Mouse (Mus musculus) liver, adult 2 months (tissue): ENCODE results near the gene Adh1. TPM values are rescaled to one million over a fixed set of nuclear protein-coding genes. Genes with fewer than 3 reads are reported as not detected.

ENCODE experiments used
- DNase-seq: peaks from one replicate; pipeline ENCODE4 v3.0.0-alpha.2; 2011; ENCODE audit warnings: low read depth, low spot score; ENCODE audit errors: extremely low read depth
- H3K27ac ChIP-seq: fragments of 200-500 bp; replicated peaks from 2 replicates; pipeline ENCODE4 v1.5.1; 2012; ENCODE audit warnings: low read depth, mild to moderate bottlenecking, control low read depth, inconsistent platforms, low read length; ENCODE audit not compliant: insufficient read depth
- H3K27me3 ChIP-seq: fragments of 200-500 bp; 2 replicates; pipeline ENCODE4 v1.6.1; 2012; ENCODE audit warnings: mild to moderate bottlenecking, moderate library complexity, low read length, inconsistent platforms; ENCODE audit not compliant: control insufficient read depth, insufficient read depth
- H3K36me3 ChIP-seq: fragments of 200-500 bp; 2 replicates; pipeline ENCODE4 v1.6.1; 2012; ENCODE audit warnings: low read length, inconsistent platforms; ENCODE audit not compliant: control insufficient read depth, insufficient read depth
- H3K4me1 ChIP-seq: fragments of 200-500 bp; 2 replicates; pipeline ENCODE4 v1.6.1; 2011; ENCODE audit warnings: low read length; ENCODE audit not compliant: control insufficient read depth, insufficient read depth
- H3K4me3 ChIP-seq: fragments of 200-500 bp; 2 replicates; pipeline ENCODE4 v1.5.1; 2011; ENCODE audit warnings: low read depth, mild to moderate bottlenecking, control low read depth, low read length, moderate library complexity; ENCODE audit not compliant: insufficient read depth
- H3K79me2 ChIP-seq: fragments of 200-500 bp; 2 replicates; pipeline ENCODE4 v1.6.1; 2012; ENCODE audit warnings: inconsistent platforms, mild to moderate bottlenecking, low read length, moderate library complexity; ENCODE audit not compliant: control insufficient read depth, insufficient read depth
- H3K9ac ChIP-seq: fragments of 200-500 bp; 2 replicates; pipeline ENCODE4 v1.6.1; 2012; ENCODE audit warnings: low read depth, mild to moderate bottlenecking, control low read depth, inconsistent platforms, low read length
- CTCF ChIP-seq: fragments of 200-500 bp; IDR thresholded peaks from 2 replicates; pipeline ENCODE4 v1.5.1; 2011; ENCODE audit warnings: low read depth, low read length, control low read depth
- POLR2A ChIP-seq: fragments of 200-500 bp; IDR thresholded peaks from 2 replicates; pipeline ENCODE4 v1.6.1; 2011; ENCODE audit warnings: low read length, control low read depth; ENCODE audit not compliant: insufficient read depth; ENCODE audit errors: extremely low read depth
- WGBS: fragments of 180-500 bp; shearing (Covaris S2); methylation state at CpG from one replicate; pipeline ENCODE4 v1.1.7; 2018; 5-methylcytosine and 5-hydroxymethylcytosine counted together
- polyA plus RNA-seq: library from polyadenylated mRNA; depleted of rRNA; stranded (reverse); fragments of >200 nt; gene quantifications from 2 replicates; pipeline ENCODE4 v1.2.3, GENCODE M21; 2012
- total RNA-seq: library from RNA; depleted of rRNA; stranded (reverse); fragments of >200 nt; gene quantifications from 2 replicates; pipeline ENCODE4 v1.2.3, GENCODE M21; 2014

The Adh1 gene
- total and polyA plus RNA-seq, 2 experiments = 3,191 to 3,373 TPM

GRCm38 (mm10) chr3:138226476-138226875, 34.3 kb upstream of the Adh1 start:
- 60% methylated on average over 6 of the region's 6 CpGs for WGBS
- H3K27ac ChIP-seq = peak overlapping the region; percentile 99
- H3K36me3 ChIP-seq = peaks cover 22% of the 10 kb centered on the region
- H3K27me3 ChIP-seq = no peaks in the 10 kb centered on the region
- TF ChIP-seq POLR2A (no peak), CTCF (no peak)
- peak overlapping the region; percentile 72 for H3K9ac ChIP-seq
- peaks cover 3% of the 10 kb centered on the region; the same call in 1 of the 2 replicates for H3K79me2 ChIP-seq
- no peak overlapping the region for H3K4me3 ChIP-seq
- peaks cover 55% of the 10 kb centered on the region for H3K4me1 ChIP-seq
- no peak for DNase-seq

- peak; percentile 100 for DNase-seq
- 22% methylated on average over 2 of the region's 2 CpGs for WGBS
- peaks cover 22% of the 10 kb centered on the region for H3K36me3 ChIP-seq
- peaks cover 3% of the 10 kb centered on the region; the same call in 1 of the 2 replicates for H3K79me2 ChIP-seq
- peak overlapping the region; percentile 99 for H3K27ac ChIP-seq
- peaks cover 55% of the 10 kb centered on the region for H3K4me1 ChIP-seq
- H3K9ac ChIP-seq = no peak overlapping the region
- TF ChIP-seq CTCF (no peak), POLR2A (no peak)
- H3K4me3 ChIP-seq = no peak overlapping the region
- H3K27me3 ChIP-seq = no peaks in the 10 kb centered on the region
Measured at GRCm38 (mm10) chr3:138227082-138227481, 33.7 kb upstream of the Adh1 start.

GRCm38 (mm10) chr3:138227782-138228181, 33.0 kb upstream of the Adh1 start:
- 59% methylated on average over 8 of the region's 8 CpGs for WGBS
- H3K79me2 ChIP-seq = peaks cover 3% of the 10 kb centered on the region; the same call in 1 of the 2 replicates
- H3K9ac ChIP-seq = peak overlapping the region; percentile 25
- H3K27me3 ChIP-seq = no peaks in the 10 kb centered on the region
- H3K36me3 ChIP-seq = peaks cover 22% of the 10 kb centered on the region
- H3K4me3 ChIP-seq = no peak overlapping the region
- TF ChIP-seq POLR2A (no peak), CTCF (no peak)
- peak; percentile 66 for DNase-seq
- peaks cover 50% of the 10 kb centered on the region for H3K4me1 ChIP-seq
- peak overlapping the region; percentile 91 for H3K27ac ChIP-seq

- 83% methylated on average over 1 of the region's 1 CpGs for WGBS
- H3K36me3 ChIP-seq = peaks cover 31% of the 10 kb centered on the region
- no peak for TF ChIP-seq POLR2A
- TF ChIP-seq CTCF = no peak
- H3K27me3 ChIP-seq = no peaks in the 10 kb centered on the region; the same call in 1 of the 2 replicates
- H3K4me3 ChIP-seq = no peak overlapping the region
- peak overlapping the region; percentile 6; the same call in 1 of the 2 replicates for H3K9ac ChIP-seq
- DNase-seq = peak; percentile 62
- H3K4me1 ChIP-seq = peaks cover 40% of the 10 kb centered on the region
- H3K27ac ChIP-seq = peak overlapping the region; percentile 100
- peaks cover 3% of the 10 kb centered on the region; the same call in 1 of the 2 replicates for H3K79me2 ChIP-seq
Measured at GRCm38 (mm10) chr3:138229448-138229847, 31.3 kb upstream of the Adh1 start.

- Histone ChIP-seq H3K36me3 (peaks cover 38% of the 10 kb centered on the region), H3K79me2 (peaks cover 6% of the 10 kb centered on the region; the same call in 1 of the 2 replicates), H3K27ac (peak overlapping the region; percentile 100), H3K27me3 (no peaks in the 10 kb centered on the region; the same call in 1 of the 2 replicates), H3K9ac (peak overlapping the region; percentile 75), H3K4me3 (no peak overlapping the region), H3K4me1 (peaks cover 36% of the 10 kb centered on the region)
- 29% methylated on average over 3 of the region's 3 CpGs for WGBS
- peak; percentile 46 for DNase-seq
- TF ChIP-seq CTCF (no peak), POLR2A (no peak)
Measured at GRCm38 (mm10) chr3:138230266-138230665, 30.5 kb upstream of the Adh1 start.

- WGBS = 28% methylated on average over 2 of the region's 2 CpGs
- TF ChIP-seq POLR2A (no peak), CTCF (no peak)
Measured at GRCm38 (mm10) chr3:138231531-138231930, 29.3 kb upstream of the Adh1 start.

More at GRCm38 (mm10) chr3:138231531-138231930, 29.3 kb upstream of the Adh1 start:
- Histone ChIP-seq H3K9ac (no peak overlapping the region), H3K36me3 (peaks cover 47% of the 10 kb centered on the region), H3K27ac (no peak overlapping the region), H3K4me1 (peaks cover 39% of the 10 kb centered on the region), H3K79me2 (peaks cover 10% of the 10 kb centered on the region; the same call in 1 of the 2 replicates), H3K4me3 (no peak overlapping the region; the same call in 1 of the 2 replicates), H3K27me3 (no peaks in the 10 kb centered on the region; the same call in 1 of the 2 replicates)
- peak; percentile 95 for DNase-seq
